Mouse (Mus musculus) liver, postnatal 0 days (tissue): Measurements from ENCODE around the gene Ctdspl2.

Experiments
- CTCF ChIP-seq: sonication (generic); IDR thresholded peaks from 2 replicates; pipeline ENCODE4 v1.5.1; 2016; ENCODE audit warnings: antibody characterized with exemption, low read depth
- EP300 ChIP-seq: IDR thresholded peaks from 2 replicates; pipeline ENCODE4 v1.6.1; 2016; ENCODE audit warnings: antibody characterized with exemption, low read depth, mild to moderate bottlenecking

- TF ChIP-seq CTCF = peak; percentile 58
- no peak for TF ChIP-seq EP300
These were observed 66.5 kb downstream of the Ctdspl2 start for GRCm38 (mm10) chr2:122022284-122022683.
